Mouse (Mus musculus) right cerebral cortex, postnatal 4 days (tissue): ENCODE results near the gene Slc16a14.

ENCODE experiments used
- DNase-seq: peaks from one replicate; pipeline ENCODE4 v3.0.0-alpha.2; 2022

The Slc16a14 gene

GRCm38 (mm10) chr1:84861255-84861630, 73.7 kb downstream of the Slc16a14 start:
- no peak for DNase-seq

GRCm38 (mm10) chr1:84860360-84861254, 74.3 kb downstream of the Slc16a14 start:
- DNase-seq, result no peak

GRCm38 (mm10) chr1:84859597-84859996, 75.3 kb downstream of the Slc16a14 start:
- no peak for DNase-seq
